Mouse (Mus musculus) ES-Bruce4 (cell line): Measurements from ENCODE around the gene Pak4.

ENCODE experiments used
- EP300 ChIP-seq: IDR thresholded peaks from 2 replicates; pipeline ENCODE4 v1.6.1; 2011; ENCODE audit warnings: low read depth, low read length; ENCODE audit not compliant: insufficient read depth
- POLR2A ChIP-seq: IDR thresholded peaks from one replicate; pipeline ENCODE4 v1.8.1; 2011; ENCODE audit warnings: low read length; ENCODE audit not compliant: insufficient read depth

- no peak for TF ChIP-seq EP300
- no peak for TF ChIP-seq POLR2A
These were observed 11.1 kb downstream of the Pak4 start for GRCm38 (mm10) chr7:28586663-28587411.
